Mouse (Mus musculus) stomach, embryonic 16.5 days (tissue): ENCODE measurements at regions not wholly inside any gene's neighbourhood (a gene's known extent, or its start where the extent isn't known, plus 50 kb on each side); places are given as distances from the start of the nearest gene placed in this dataset.

Experiments
- ATAC-seq: fragments of 200-750 bp; cut with Nextera tagmentation; 2 replicates; pipeline ENCODE4 v1.8.0; 2017; ENCODE audit warnings: moderate number of reproducible peaks, moderate TSS enrichment; ENCODE audit not compliant: insufficient read depth, low FRiP score
- H3K27ac ChIP-seq: fragments of 300-500 bp; sonication (generic); 2 replicates; pipeline ENCODE4 v1.5.1; 2014; ENCODE audit warnings: low read length
- H3K27me3 ChIP-seq: fragments of 300-500 bp; sonication (generic); 2 replicates; pipeline ENCODE4 v1.6.1; 2014; ENCODE audit warnings: low read length, control low read depth, mixed read lengths; ENCODE audit not compliant: control insufficient read depth, insufficient read depth
- H3K36me3 ChIP-seq: fragments of 300-500 bp; sonication (generic); 2 replicates; pipeline ENCODE4 v1.6.1; 2014; ENCODE audit warnings: low read length; ENCODE audit not compliant: control insufficient read depth, insufficient read depth
- H3K4me1 ChIP-seq: fragments of 300-500 bp; sonication (generic); 2 replicates; pipeline ENCODE4 v1.6.1; 2014; ENCODE audit warnings: low read length, control low read depth, mixed read lengths; ENCODE audit not compliant: control insufficient read depth, insufficient read depth
- H3K4me2 ChIP-seq: fragments of 300-500 bp; sonication (generic); 2 replicates; pipeline ENCODE4 v1.6.1; 2014; ENCODE audit warnings: low read depth, low read length, mixed read lengths
- H3K4me3 ChIP-seq: fragments of 300-500 bp; sonication (generic); replicated peaks from 2 replicates; pipeline ENCODE4 v1.5.1; 2014; ENCODE audit warnings: mild to moderate bottlenecking, low read length
- H3K9ac ChIP-seq: fragments of 300-500 bp; sonication (generic); 2 replicates; pipeline ENCODE4 v1.6.1; 2014; ENCODE audit warnings: low read length
- H3K9me3 ChIP-seq: fragments of 300-500 bp; sonication (generic); replicated peaks from 2 replicates; pipeline ENCODE4 v1.6.1; 2016; ENCODE audit warnings: low read length, control low read depth; ENCODE audit not compliant: control insufficient read depth
- WGBS: fragments of 180-500 bp; shearing (Covaris S2); extraction: QIAGEN DNeasy Blood & Tissue Kit; methylation state at CpG from one replicate; pipeline ENCODE4 v1.1.7; 2014; 5-methylcytosine and 5-hydroxymethylcytosine counted together

DNA sequence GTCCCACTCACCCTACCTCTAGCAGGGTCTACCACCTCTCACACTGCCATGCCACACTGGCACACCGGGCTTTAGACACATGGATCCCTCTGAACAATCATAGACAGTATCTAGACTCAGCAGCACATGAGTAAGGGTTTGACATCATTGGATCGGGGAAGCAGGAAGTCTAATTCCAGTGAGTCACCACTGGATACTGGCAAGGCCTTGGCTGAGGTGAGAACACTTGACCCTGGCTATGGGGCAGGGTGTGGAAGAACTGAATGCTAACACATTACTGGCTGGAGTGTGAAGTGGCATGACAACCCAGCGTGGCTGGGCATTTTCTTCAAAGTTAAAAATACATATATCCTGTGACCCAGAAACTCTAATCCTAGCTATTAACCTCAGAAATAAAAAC, 114.4 kb downstream of the H2afy start:
- Histone ChIP-seq H3K9ac (no peak overlapping the region), H3K9me3 (no peaks in the 10 kb centered on the region), H3K27ac (no peak overlapping the region), H3K36me3 (no peaks in the 10 kb centered on the region), H3K4me1 (peaks cover 24% of the 10 kb centered on the region), H3K4me2 (no peak overlapping the region), H3K4me3 (no peak overlapping the region), H3K27me3 (no peaks in the 10 kb centered on the region)
- WGBS = 79% methylated on average over 3 of the region's 3 CpGs
- no peak for ATAC-seq

DNA sequence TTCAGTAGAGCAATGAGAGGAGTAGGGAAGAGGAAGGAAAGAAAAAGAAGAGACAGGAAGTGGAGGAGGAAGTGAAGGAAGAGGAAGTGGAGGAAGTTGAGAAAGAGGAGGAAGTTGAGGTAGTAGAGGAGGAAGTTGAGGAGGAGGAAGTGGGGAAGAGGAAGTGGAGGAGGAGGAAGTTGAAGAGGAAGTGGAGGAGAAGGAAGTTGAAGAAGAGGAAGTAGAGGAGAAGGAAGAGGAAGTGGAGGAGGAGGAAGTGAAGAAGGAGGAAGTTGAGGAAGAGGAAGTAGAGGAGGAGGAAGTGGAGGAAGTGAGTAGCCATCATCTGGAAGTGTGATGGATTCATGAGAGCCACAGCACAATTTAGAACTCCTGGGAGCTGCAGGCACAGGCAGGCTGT, 122.2 kb downstream of the H2afy start:
- H3K4me2 ChIP-seq = no peak overlapping the region
- peaks cover 7% of the 10 kb centered on the region for H3K4me1 ChIP-seq
- H3K9me3 ChIP-seq = no peaks in the 10 kb centered on the region
- H3K27ac ChIP-seq = no peak overlapping the region
- H3K4me3 ChIP-seq = no peak overlapping the region
- no peak for ATAC-seq
- no peaks in the 10 kb centered on the region for H3K27me3 ChIP-seq
- H3K36me3 ChIP-seq = no peaks in the 10 kb centered on the region
- no peak overlapping the region for H3K9ac ChIP-seq

DNA sequence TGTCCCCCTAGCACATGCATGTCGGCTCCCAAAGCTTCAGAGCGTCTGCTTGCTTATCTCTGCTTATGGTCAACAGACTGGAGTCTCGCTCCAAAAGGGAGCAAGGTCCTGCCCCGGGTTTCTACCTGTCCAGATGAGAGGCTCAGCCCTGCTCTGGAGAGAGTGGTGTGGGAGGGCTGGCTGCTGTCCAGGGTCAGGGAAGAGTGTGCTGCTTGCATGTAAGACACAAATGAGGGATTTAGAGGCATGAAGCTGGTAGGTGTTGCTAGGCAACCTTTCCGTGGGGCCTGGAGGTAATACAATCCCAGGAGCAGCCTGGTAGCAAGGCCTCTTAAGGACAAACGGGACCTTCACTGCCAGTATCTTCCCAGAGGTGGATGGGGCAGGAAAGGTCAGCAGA, 125.7 kb downstream of the H2afy start:
- no peak overlapping the region for H3K4me3 ChIP-seq
- peaks cover 10% of the 10 kb centered on the region for H3K4me1 ChIP-seq
- 26% methylated on average over 6 of the region's 6 CpGs for WGBS
- no peaks in the 10 kb centered on the region for H3K36me3 ChIP-seq
- H3K27ac ChIP-seq = no peak overlapping the region
- no peaks in the 10 kb centered on the region for H3K27me3 ChIP-seq
- ATAC-seq = no peak
- no peaks in the 10 kb centered on the region for H3K9me3 ChIP-seq
- H3K4me2 ChIP-seq = no peak overlapping the region
- H3K9ac ChIP-seq = no peak overlapping the region; the same call in 1 of the 2 replicates

DNA sequence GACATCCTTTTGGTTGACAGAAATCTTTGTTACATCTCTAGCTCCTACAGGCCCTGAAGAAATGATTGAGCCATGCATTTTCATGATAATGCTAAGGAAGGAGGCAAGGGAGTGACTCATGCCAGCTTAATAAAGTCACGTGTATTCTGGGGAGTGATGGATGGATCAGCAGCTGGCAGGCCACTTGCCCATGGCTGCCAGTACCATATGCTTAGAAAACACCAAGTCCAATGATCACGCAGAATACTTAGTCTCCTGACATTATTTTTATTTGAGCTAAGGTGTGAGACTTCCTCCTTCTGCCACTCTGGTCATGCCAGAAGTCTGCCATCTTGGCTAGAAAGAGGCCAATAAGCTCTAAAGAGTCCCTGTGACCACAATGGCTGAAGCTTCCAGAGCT, 129.3 kb downstream of the H2afy start:
- Histone ChIP-seq H3K9me3 (no peaks in the 10 kb centered on the region), H3K9ac (no peak overlapping the region), H3K27me3 (no peaks in the 10 kb centered on the region), H3K4me1 (peaks cover 28% of the 10 kb centered on the region), H3K27ac (no peak overlapping the region), H3K4me3 (no peak overlapping the region), H3K36me3 (no peaks in the 10 kb centered on the region), H3K4me2 (no peak overlapping the region)
- no peak for ATAC-seq
- 75% methylated on average over 2 of the region's 2 CpGs for WGBS

DNA sequence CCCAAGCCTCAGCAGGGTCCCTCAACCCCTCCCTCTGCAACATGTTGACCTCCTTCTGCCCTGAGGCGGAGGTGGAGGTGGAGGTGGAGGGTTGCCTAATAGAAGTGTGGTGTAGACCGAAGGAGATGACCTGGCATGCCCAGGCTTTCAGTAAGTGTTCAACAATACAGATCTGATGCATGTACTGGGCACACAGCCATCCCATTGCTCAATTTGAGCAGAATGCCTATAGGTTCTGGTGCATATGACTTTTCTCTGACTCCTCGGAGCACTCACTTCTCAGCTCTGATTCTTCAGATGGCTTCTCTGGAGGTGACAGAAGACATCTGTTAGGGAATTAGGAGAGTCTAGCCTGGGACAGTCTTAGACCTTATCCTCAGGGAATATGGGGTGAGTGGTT, 130.4 kb downstream of the H2afy start:
- Histone ChIP-seq H3K4me3 (no peak overlapping the region), H3K9me3 (no peaks in the 10 kb centered on the region), H3K9ac (no peak overlapping the region), H3K4me2 (no peak overlapping the region), H3K27ac (peak overlapping the region; percentile 60), H3K36me3 (no peaks in the 10 kb centered on the region), H3K4me1 (peaks cover 28% of the 10 kb centered on the region), H3K27me3 (no peaks in the 10 kb centered on the region)
- WGBS = 53% methylated on average over 3 of the region's 3 CpGs
- peak; percentile 49; the same call in 1 of the 2 replicates for ATAC-seq

DNA sequence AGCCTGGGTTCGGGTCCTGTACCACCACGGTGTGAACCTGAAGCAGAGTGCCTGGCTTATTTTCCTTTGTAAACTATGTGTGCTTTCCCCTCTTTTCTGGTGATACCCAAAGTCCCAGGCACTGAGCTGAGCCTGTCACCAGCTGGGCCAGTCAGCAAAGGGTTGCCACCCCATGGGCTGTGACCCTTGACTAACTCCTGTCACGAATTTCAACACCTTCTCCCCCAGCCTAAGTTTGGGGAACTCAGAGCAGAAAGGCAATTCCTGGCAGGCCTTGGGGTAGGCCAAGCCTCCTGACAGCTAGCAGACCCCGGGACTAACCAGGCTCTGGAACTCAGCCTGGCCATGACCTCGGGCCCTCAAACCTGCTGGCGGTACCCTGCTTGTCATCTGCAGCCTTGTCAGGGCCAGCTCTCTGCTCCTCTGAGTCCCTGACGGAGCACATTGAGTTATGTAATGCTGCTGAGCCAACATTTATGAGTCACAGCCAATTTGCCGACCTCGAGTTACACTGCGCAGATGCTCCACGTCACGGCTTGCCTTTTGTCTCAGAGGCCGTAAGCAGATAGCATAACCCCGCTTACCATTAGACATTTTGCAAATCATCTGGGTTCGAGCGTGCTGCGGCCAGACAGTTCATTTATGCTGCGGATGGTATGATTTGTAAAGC, 132.3 kb downstream of the H2afy start:
- WGBS = 42% methylated on average over 18 of the region's 18 CpGs
- peak; percentile 79 for ATAC-seq
- no peak overlapping the region for H3K9ac ChIP-seq
- no peaks in the 10 kb centered on the region for H3K27me3 ChIP-seq
- H3K9me3 ChIP-seq = no peaks in the 10 kb centered on the region
- H3K4me2 ChIP-seq = no peak overlapping the region
- H3K36me3 ChIP-seq = no peaks in the 10 kb centered on the region
- H3K27ac ChIP-seq = peak overlapping the region; percentile 60; the same call in 1 of the 2 replicates
- H3K4me1 ChIP-seq = peaks cover 21% of the 10 kb centered on the region
- no peak overlapping the region for H3K4me3 ChIP-seq

DNA sequence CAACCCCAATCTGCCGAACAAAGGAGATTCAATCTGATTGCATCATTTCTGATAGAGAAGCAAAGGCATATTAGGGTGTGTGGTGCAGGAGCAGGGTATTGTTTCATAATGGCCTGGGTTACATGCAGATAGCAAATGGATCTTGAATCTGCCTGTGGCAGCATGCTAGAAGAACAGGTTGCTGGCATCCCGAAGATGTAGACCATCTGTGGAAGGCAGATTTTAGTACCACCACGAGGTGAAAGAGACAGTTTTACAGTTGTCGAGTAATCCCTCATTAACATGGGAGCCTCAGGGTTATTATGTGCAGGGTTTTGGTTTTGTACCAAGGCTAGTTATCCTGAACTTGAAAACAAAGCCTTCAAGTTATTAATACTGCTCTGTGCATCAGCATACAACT, 140.9 kb downstream of the H2afy start:
- no peaks in the 10 kb centered on the region for H3K36me3 ChIP-seq
- H3K9ac ChIP-seq = no peak overlapping the region
- WGBS = 72% methylated on average over 4 of the region's 4 CpGs
- H3K27me3 ChIP-seq = 0 out of 2 replicates have a peak, but pooled peaks cover 3% of the 10 kb centered on the region
- ATAC-seq = no peak
- no peaks in the 10 kb centered on the region for H3K4me1 ChIP-seq
- H3K9me3 ChIP-seq = no peaks in the 10 kb centered on the region
- H3K4me2 ChIP-seq = no peak overlapping the region
- H3K27ac ChIP-seq = no peak overlapping the region
- no peak overlapping the region for H3K4me3 ChIP-seq

DNA sequence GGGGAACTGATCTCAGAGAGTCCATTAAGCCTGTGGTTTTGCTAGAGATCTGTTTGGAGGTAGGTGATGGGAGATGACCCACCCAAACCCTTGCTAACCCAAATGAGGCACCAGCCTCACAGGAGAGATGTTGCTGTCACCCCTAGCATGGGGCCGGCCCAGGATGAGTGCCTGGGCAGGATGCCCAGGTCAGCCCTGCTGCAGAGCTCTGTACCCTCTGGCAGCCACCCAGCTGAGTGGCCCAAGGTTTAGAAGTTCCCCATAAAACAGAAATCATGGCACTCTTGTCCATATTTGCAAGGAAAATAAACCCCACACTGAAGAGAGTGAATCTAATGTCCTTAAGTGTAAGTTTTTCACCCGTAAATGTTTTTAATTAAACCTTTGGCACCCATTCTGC, 141.7 kb downstream of the H2afy start:
- WGBS = 86% methylated on average over 2 of the region's 2 CpGs
- Histone ChIP-seq H3K9me3 (no peaks in the 10 kb centered on the region), H3K27me3 (0 out of 2 replicates have a peak, but pooled peaks cover 3% of the 10 kb centered on the region), H3K4me1 (peaks cover 3% of the 10 kb centered on the region; the same call in 1 of the 2 replicates), H3K9ac (no peak overlapping the region), H3K4me2 (no peak overlapping the region), H3K4me3 (no peak overlapping the region), H3K36me3 (no peaks in the 10 kb centered on the region), H3K27ac (no peak overlapping the region)
- no peak for ATAC-seq

DNA sequence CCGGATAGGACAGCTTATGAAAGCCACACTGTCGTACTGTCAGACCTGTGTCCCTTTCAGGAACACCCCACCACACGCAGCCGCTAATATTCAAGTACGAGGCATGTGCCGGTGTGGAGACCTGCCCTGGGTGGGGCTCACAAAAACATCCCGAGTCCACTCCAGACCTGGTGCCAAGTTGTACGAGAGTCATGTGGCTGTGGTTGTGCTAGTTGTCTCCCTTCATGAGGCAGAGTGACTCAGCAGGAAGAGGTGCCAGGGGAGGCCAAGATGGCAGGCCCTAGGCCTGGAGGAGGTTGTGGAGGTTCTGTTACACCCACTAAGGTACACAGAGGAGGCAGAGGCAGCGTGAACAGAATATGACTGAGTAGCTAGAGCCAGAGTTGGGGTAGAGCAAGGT, 143.5 kb downstream of the H2afy start:
- Histone ChIP-seq H3K9me3 (no peaks in the 10 kb centered on the region), H3K27me3 (0 out of 2 replicates have a peak, but pooled peaks cover 3% of the 10 kb centered on the region), H3K9ac (no peak overlapping the region), H3K4me2 (no peak overlapping the region), H3K27ac (no peak overlapping the region; the same call in 1 of the 2 replicates), H3K36me3 (no peaks in the 10 kb centered on the region), H3K4me1 (peaks cover 3% of the 10 kb centered on the region; the same call in 1 of the 2 replicates), H3K4me3 (no peak overlapping the region)
- peak; percentile 23; the same call in 1 of the 2 replicates for ATAC-seq
- WGBS = 76% methylated on average over 9 of the region's 9 CpGs
